Mouse (Mus musculus): ENCODE results near the gene Farp2.
"Not testable (repeated sequence)": the region's sequence is repeated elsewhere in the genome, so short reads cannot be mapped to it uniquely, and the experiment has no call there.

The Farp2 gene

DNA sequence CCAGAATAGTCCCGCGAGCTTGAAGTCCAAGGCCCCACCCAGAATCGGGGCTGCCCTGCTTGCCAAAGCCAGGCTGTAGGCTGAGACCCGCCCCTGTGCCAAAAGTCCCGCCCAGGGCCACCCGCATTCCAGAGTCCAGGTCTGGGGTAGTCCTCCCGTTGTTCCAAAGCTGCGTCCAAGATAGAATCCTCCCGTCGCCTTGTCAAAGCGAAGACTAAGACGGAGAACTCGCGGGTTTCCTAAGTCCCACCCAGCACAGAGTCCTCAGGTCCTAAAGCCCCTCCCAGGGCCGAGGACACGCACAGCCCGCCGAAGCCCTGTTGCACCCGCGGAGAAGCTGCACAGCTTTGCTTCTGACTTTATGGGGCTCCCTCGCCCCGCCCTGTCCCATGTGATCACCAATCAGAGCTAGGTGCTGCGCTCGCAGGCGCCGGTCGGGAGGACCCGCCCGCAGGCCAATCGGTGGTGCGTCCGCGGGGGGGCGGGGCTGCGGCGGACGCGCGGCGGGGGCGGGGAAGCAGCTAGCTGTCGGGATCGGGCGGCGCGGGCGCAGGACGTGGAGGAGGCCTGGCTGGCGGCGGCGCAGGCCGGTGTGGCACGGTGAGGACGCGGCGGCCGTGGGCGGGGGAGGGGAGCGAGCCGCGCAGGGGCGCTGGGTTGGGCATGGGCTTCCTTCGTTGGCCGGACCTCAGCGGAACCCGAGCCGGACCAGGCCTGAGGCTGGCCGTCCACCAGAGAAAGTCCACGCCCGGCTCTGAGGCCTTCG, at the start of gene Farp2:
Farp2 (plus strand) TSS at position 495 of the 766 bp plus-strand sequence.
- peak; percentile 96 for DNase-seq (ENCODE audit: low spot score)

DNA sequence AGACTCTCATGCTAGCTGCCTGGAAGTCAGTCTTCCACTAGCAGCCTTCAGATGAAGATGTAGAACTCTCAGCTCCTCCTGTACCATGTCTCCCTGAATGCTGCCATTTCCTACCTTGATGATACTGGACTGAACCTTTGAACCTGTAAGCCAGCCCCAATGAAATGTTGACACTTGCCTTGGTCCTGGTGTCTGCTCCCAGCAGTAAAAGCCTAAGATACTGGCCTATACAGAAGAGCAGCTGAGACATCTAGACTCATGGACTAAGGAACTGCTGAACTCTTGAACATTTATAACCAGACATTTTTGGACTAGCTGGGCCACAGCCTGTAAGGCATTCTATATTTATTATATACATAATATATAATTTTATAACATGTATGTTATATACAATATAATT, 46.8 kb upstream of the Farp2 start:
- DNase-seq (ENCODE audit: low spot score), result no peak

DNA sequence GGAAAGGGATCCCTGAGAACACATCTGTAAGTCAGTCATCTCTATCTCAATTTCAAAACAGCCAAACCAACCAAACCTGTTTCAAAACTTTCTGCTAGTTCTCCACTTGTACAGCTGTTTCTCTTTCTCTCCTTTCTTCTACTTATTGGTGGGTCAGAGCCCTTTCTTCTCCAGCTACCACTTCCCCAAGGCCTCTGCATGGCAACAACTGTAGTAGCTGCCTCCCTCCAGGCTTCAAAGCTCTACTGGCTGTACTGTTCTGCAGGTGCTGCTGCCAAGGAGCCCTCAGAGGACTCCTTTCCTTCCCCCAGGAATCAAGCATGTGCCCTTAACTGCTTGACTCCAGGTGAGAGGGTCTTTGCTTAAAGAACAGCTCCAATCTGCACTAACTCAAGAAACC, 46.1 kb upstream of the Farp2 start:
- no peak for DNase-seq (ENCODE audit: low spot score)

DNA sequence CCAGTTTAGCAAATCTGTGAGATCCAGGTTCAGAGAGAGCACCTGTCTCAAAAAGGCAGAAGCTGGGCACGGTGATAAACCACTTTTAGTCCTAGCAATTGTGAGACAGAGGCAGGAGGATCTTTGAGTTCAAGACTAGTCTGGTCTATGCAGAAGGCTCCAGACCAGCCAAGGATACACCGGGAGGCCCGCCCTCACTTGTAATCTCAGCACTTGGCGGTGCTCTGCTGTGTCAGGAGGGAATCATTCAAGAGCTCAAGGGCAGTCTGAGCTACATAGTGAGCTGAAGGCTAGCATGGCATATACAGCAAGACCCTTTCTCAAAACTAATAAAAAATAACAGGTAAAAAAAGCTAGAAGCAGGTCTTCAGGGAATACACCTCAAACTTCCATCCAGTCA, 43.3 kb upstream of the Farp2 start:
- no peak for DNase-seq (ENCODE audit: low spot score)

DNA sequence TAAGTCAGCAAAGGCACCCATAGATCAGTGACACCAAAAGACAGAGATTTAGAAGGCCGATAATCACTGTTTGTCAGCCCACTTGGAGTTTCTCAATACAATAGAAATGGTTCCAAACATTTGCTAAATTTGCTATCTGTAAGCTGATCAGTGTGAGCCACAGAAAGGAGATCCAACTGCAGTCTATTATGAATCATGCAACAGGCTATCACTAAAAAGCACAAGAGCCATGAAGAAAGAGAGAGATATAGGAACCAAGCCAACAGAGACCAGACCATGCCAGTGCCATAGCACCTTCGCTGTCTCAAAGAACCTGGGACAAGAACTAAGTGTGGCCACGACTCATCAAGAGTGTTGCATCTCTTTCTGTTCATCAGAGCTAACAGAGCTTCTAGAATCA, 36.2 kb upstream of the Farp2 start:
- no peak for DNase-seq (ENCODE audit: low spot score)

- DNase-seq (ENCODE audit: low spot score), result peak; percentile 97
Measured at GRCm38 (mm10) chr1:93477758-93478585, 33.9 kb upstream of the Farp2 start.

DNA sequence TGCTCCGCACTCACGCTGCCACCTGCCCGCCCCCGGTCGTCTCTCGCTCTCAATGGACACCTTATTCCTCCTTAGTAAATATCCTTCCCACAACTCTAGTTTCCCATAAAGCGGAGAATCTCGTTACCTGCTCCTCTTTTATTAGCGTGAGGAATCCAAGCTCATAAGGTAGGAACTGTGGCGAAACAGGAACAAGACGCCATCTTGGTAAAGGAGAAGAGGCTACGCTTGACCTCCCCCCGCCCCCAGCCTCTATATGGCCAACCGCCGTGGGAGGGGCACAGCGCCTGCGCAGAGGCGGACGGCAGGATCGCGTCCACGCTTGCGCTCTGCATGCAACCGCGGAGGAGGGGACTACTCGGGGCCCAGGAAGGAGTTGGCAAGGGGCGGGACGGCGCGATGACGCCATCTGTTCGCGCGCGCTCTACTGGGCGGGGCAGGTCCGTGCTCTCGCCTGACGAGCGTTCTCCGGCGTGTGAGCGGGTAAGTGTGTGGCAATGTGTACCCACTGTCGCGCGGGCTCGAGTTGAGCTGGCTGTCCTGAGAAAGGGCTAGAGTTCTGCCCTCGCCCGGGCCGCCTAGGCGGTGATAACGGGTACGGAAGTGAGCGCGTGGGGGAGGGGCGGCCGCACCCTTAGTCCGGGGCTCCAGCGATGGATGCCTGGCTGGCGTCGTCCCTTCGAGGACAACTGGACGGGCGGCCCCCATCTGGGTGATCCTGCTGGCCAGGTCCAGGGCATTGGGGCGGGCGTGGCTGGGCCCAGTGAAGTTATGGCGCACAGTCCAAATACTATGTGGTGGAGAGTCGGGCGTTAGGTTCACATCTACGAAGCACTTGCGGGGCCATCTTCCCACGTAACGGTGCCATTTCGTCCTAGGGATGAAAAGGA, 33.0 kb upstream of the Farp2 start, which contains the start of gene Hdlbp:
Hdlbp (minus strand) TSS at position 230 of the 890 bp plus-strand sequence.
- DNase-seq (ENCODE audit: low spot score), result peak; percentile 99

GRCm38 (mm10) chr1:93479476-93480083, 32.3 kb upstream of the Farp2 start:
- peak; percentile 12 for DNase-seq (ENCODE audit: low spot score)

DNA sequence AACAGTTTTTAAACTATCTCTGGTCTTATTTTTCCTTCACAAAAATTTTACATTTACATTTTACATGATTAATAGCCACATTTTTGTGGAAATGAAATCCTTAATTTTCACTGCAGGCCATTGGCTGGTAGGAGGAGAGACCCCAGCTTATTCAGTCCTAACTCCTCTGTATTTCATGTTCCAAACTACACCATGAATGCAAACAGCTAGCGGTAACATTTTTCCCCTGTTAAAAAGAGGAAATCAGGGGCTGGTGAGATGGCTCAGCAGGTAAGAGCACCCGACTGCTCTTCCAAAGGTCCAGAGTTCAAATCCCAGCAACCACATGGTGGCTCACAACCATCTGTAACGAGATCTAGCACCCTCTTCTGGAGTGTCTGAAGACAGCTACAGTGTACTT, 25.6 kb upstream of the Farp2 start:
- not testable (repeated sequence) for DNase-seq (ENCODE audit: low spot score)

GRCm38 (mm10) chr1:93495312-93495711, 16.6 kb upstream of the Farp2 start:
- no peak for DNase-seq (ENCODE audit: low spot score)

DNA sequence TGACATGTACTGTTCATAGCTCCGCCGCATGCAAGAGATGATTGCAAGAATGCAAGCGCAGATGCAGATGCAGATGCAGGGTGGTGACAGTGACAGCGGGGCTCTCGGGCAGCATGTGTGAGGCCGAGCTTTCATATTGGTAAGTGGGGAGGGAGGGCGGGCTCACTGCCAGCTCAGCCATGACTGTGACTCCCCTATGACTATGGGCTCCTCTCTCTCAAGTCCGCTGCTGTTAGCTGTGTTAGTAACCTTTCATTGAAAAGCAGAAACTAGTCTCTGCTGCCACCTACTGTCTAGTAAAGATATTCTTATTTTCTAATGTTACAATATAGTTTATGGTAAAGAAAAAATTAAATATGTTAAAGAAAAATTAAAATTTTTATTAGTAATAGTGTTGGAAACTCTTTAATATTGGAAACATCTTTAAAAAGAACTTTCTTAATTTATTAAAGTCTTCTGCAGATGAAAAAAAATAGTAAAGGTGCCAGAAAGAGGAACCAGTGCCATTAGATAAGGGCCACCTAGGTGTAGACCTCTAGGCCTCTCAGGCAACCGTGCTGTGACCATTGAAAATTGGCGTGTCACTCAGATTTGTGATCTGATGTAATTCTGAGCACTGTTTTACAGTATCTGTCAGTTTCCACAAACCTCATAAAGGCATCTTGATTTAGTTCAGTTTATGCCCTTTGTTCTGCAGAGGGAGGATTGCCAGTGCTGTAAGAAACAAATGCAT, 4.8 kb upstream of the Farp2 start:
- DNase-seq (ENCODE audit: low spot score), result no peak

- DNase-seq (ENCODE audit: low spot score), result not testable (repeated sequence)
Measured at GRCm38 (mm10) chr1:93508576-93508975, 3.3 kb upstream of the Farp2 start.

DNA sequence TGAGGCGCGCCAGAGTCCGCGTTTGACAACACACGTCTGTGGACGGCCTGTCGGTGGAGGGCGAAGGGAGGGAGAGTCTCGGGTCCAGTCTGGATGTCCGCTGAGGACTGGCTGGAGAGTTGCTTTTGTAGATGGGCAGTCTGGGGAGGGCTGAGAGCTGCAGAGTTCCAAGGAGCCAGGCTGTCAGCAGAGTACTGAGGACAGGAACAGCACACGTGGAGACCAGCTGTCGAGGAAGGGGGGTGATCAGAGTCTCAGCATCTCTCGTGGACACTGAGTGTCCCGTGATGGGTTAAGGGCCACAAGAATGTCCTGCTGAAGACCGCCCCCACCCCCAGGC, 442 bp downstream of the Farp2 start:
- no peak for DNase-seq (ENCODE audit: low spot score)

DNA sequence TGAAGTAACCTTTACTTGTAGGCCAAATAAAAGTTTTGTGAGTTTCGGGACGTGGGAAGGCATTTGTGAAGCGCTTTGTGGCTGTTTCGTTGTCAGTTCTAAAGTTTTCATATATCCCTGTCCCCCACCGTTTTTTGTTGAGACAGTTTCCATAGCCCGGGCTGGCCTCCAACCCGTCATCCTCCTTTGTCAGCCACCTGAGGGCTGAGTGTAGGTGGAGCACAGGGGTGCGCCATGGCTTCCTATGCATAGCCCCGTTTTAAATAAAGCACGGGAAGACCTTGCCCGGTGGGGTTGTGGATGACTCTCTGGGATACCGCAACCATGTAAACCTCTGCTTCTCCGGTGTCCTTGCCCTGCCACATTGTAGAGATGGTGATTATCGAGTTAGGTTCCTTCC, 1.3 kb downstream of the Farp2 start:
- no peak for DNase-seq (ENCODE audit: low spot score)

DNA sequence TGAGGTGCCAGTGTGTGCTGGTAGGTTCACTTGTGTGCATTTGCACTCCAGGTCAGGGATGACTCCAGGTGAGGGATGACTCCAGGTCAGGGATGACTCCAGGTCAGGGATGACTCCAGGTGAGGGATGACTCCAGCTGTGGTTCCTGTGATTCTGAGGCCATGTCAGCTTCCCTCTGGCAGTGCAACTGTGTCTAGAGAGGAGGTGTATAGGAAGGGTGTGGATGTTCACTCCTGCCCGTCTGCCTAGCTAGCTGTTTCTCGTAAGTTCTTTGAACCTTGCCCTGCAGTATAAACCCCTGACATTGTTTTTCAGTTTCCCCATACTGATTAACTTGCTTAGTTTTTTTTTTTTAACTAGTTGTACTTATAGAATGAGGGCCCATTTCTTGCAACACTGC, 9.6 kb downstream of the Farp2 start:
- DNase-seq (ENCODE audit: low spot score), result no peak

GRCm38 (mm10) chr1:93522325-93522724, 10.4 kb downstream of the Farp2 start:
- no peak for DNase-seq (ENCODE audit: low spot score)

- DNase-seq (ENCODE audit: low spot score), result no peak
Measured at GRCm38 (mm10) chr1:93529801-93530200, 17.9 kb downstream of the Farp2 start.

- DNase-seq (ENCODE audit: low spot score), result no peak
Measured at GRCm38 (mm10) chr1:93537227-93537626, 25.3 kb downstream of the Farp2 start.

- no peak for DNase-seq (ENCODE audit: low spot score)
Measured at GRCm38 (mm10) chr1:93543196-93543595, 31.3 kb downstream of the Farp2 start.

- DNase-seq (ENCODE audit: low spot score), result no peak
Measured at GRCm38 (mm10) chr1:93547286-93547685, 35.4 kb downstream of the Farp2 start.

DNA sequence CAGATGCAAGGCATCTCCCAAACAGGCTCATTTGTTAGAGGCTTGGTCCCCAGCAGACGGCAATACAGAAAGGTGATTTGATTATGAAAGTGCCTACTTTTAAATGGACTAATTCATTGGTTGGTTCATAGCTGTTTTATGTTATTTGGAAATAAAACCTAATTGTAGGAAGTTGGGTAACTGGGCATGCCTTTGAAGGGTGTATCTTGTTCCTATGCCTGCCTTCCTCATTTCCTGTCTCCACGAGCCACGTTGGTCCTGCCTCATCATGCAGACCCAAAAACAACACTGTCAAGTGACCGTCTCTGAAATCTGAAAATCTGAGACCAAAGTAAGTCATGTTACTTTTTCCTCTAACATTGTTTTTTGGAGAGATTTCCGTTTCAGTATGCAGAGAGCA, 39.5 kb downstream of the Farp2 start:
- DNase-seq (ENCODE audit: low spot score), result no peak

Measured in urinary bladder, postnatal 14 days (tissue).